Mouse (Mus musculus): Measurements from ENCODE around the gene Nppc.

Gene Nppc

GRCm38 (mm10) chr1:86657071-86657470 is 13.3 kb downstream of the Nppc start:
- in situ Hi-C loops (cut with MboI, MseI), result no loop called here

DNA sequence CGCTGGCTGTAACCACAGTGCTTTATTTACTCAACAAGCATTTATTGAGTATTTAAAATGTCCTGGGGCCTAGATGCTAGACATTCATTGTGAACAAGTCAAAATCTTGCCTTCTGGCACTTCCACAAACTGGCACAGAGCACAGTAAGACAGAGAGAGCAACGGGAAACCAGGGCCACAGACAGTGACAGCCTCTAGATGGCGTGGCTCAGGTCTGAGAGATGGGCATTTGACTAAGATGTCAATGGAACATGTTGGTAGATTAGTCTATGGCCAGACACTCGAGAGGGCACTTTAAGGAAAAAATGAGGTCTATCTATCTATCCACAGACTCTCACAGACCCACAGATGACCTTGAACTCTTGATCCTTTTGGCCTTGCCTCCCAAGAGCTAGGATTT is 17.7 kb downstream of the Nppc start:
- in situ Hi-C loops (cut with MboI, MseI), result no loop called here

- in situ Hi-C loops (cut with MboI, MseI), result no loop called here
Observed at GRCm38 (mm10) chr1:86650272-86650671, 20.1 kb downstream of the Nppc start.

DNA sequence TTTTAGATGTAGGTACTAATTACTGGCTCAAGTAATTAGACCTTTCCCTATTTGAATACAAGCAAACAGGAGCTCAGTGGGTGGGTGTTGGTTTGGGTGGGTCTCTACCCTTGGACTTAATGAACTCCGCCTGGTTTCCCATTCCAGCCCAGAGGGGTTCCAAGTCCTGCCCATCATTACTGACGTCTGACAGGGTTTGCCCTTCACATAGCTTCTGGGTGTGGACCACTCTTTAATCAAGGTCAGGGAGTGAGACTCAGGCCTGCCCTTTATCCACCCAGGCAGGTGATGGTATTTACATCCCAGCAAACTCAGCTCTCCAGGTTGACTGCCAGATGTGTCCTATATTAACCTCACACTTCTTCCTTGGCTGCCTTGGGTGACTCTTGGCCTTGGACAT is 22.9 kb downstream of the Nppc start:
- in situ Hi-C loops (cut with MboI, MseI), result loop anchor here (5.0 kb wide), 3 partner anchors 45 to 395 kb away; no protein-coding TSS in a partner anchor

DNA sequence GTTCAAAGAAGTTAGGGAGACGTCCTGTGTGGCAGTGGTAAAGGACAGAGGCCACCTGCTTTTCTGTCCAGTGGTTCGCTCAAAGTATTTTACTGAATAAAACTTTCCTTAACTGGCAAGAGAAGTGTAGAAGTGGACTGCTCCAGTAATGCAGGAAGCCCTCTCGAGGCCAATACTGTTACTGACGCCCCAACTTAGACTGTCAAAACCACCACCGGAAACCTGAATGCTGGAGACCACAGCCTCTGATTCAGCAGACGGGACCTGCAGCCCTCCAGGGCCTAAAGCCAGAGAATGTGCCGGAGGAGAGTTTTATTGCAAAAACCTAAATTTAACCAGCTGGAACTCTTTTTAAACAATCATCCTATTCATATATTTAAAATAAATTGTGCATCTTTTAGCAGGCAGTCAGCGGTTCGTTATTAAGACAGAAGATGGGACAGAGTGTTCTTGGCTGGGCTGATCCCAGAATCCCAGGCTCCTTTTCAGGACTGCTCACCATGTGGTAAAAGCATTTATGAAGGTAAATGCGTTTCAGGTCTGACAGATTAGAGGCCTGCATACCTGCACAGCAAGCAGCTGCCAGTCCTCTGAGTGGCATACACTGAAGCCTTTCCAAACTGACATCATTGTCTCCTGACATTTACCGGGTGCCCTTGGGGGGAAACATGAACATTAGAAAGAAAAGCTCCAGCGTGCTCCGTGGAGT is 27.1 kb downstream of the Nppc start:
- in situ Hi-C loops (cut with MboI, MseI), result no loop called here

- in situ Hi-C loops (cut with MboI, MseI), result no loop called here
Observed at GRCm38 (mm10) chr1:86634751-86635359, 35.5 kb downstream of the Nppc start.

DNA sequence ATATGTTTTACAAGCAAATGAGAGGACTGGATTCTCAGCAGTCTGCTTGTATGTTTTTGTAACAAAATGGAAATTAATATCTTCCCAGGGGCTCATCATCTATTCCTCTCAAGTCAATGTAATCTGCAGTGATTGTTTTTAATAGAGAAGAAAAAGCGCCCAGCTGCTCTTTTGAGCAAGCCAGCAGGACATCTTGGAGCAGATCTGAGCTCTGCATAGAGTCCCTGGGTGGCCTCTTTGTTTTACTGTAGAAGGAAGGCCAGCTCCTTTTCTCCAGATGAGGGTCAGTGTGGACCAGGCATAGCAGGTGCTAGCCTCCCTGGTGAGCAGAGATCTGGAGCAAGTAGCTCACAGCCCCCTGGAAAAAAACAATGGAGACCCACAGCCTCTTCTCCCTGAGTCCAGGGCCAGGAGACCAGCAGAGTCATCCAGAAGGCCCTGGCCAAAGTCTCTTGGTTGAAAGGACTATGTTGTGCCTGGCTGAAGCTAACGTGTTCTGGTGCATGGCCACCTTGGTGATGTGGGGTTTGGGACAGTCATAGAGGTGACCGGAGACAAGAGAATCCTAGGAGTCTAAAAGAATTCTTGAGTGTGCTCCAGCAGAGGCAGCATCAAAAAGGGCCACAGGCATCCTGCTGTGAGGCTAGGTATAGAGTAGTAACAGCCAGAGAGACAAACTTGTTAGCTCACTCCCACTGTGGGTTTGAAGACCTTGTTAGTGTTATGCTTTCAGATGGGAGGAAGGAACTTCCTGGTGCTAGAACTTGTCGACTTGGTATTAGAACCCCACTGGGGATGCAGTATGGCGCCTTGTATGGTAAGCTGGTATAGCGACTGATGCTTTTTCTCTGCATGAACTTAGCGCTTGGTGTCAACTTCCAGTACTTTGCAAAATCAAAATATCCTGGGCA is 36.3 kb downstream of the Nppc start:
- in situ Hi-C loops (cut with MboI, MseI), result no loop called here

GRCm38 (mm10) chr1:86633434-86633833 is 36.9 kb downstream of the Nppc start:
- in situ Hi-C loops (cut with MboI, MseI), result no loop called here

DNA sequence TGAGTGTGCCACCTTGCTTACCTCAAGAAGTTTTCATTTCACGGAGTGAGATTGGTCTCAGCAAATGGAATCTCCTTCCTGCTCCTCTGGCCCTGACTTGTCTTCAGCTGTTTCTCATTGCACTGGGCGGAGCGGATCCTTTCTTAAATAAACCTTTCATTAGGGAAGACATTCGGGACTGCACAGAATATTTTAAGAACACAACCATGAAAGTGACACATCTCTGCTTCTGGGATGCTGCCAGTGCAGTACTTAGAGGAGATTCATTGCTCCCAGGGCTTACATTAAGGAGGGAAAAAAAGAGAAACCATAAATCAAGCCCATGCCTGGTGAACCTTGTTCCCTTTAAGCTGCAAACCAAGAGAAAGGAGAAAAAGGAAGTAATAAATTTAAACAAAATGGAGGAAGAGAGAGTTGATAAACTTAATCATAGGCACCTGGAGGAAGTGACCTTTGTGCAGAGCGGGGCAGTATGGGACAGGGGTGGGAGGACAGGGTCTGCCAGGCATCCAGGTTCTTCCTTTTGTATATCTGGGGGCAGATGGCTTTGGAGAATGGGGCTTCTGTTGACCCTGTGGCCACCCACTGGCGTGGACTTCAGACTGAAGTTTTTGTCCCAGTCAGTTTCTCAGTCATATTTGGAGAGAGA is 37.5 kb downstream of the Nppc start:
- in situ Hi-C loops (cut with MboI, MseI), result no loop called here

DNA sequence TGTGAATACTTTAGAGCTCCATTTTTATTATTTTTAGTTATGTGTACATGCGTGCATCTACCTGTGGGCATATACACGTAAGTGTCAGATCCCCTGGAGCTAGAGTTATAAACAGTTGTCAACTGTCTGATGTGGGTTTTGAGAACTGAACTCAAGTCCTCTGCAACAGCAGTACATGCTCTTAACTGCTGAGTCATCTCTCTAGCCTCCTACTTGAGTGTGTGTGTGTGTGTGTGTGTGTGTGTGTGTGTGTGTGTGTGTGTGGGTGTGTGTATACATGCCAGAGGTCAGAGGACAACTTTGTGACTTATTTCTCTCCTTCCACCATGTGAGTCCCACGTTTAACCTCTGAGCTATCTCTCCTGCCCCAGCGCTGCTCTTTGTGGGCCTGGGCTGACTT is 39.8 kb downstream of the Nppc start:
- in situ Hi-C loops (cut with MboI, MseI), result no loop called here

- in situ Hi-C loops (cut with MboI, MseI), result no loop called here
Observed at GRCm38 (mm10) chr1:86629936-86630335, 40.4 kb downstream of the Nppc start.

DNA sequence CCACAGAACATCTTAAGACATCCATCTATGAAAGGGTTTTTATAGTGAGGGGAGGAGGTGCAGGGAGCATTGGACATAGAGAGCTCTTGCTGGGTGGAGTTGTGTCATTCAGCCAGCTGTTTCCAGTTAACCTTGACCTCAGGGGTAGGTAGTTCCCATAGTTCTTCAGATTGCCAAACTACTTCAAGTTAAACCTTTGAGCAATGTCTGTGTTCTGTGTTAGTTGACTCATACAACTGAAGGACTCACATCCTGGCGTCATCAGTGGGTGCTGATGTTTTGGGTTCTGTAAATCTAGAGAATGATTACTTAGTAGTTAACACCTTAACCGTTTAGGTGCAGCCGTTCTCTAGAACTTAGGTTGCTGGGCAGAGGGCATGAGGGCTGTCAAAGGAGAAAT is 42.1 kb downstream of the Nppc start:
- in situ Hi-C loops (cut with MboI, MseI), result no loop called here

- in situ Hi-C loops (cut with MboI, MseI), result no loop called here
Observed at GRCm38 (mm10) chr1:86623001-86624000, 47.1 kb downstream of the Nppc start.

DNA sequence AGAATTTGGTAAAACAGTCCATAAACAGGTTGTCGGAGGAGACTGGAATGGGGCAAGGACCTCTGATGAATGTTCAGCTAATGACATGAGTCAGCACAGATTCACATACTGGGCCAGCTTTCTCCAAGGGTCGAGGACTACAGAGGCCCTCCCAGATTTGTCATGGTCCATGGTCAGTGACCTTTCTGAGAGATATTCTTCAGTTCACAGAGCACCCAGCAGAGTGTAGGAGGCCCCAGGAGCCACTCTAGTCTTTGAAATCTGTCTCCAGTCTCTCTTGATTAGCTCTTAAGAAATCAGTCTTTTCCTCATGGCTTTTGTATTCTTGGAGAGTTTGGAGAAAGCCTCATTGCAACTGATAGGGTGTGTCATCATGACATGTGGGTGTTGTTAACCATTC is 48.1 kb downstream of the Nppc start:
- in situ Hi-C loops (cut with MboI, MseI), result no loop called here

DNA sequence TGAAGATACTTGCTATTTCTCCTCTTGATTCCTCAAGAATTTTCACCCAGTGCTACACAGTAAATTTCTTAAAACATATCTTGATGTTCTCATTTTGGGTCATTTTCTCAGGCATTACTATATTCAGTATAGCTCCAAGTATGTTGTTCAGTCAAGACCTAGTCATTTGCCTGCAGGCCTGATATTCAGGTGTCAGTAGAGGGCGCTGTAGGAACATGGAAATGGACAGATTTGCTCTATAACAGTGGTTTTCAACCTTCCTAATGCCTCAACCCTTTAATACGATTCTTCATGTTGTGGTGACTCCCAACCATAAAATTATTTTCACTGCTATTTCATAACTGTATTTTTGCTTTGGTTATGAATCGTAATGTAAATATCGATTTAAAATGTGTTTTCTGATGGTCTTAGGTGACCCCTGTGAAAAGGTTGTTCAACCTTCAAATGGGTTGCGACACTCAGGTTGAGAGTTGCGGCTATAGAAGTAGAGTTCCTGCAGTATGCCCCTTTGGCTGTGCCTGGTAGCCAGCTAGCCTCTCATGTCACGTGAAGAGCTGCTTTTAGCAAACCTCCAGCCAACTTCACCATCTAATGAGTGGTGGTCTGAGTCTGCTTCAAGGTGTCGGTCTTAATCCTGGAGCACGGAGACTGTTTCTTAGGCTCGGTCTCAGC is 51.8 kb downstream of the Nppc start:
- in situ Hi-C loops (cut with MboI, MseI), result no loop called here
